Mouse (Mus musculus): ENCODE results near the gene Rbpj.

GRCm38 (mm10) chr5:53467602-53468001 is 1.6 kb downstream of the Rbpj start:
- no peak for TF ChIP-seq CTCF (IDR thresholded peaks at IDR 0.05; ENCODE audit: insufficient read depth, low read length)
- no peak for TF ChIP-seq POLR2A (IDR thresholded peaks at IDR 0.05; ENCODE audit: borderline replicate concordance, extremely low read depth, low read depth, low read length)
